Mouse (Mus musculus): ENCODE results near the gene Mtif3. TPM values are rescaled to one million over a fixed set of nuclear protein-coding genes. Genes with fewer than 3 reads are reported as not detected.

Gene Mtif3
- total and polyA plus RNA-seq, 3 experiments, result 22.7 to 38.2 TPM; not detected in 1

DNA sequence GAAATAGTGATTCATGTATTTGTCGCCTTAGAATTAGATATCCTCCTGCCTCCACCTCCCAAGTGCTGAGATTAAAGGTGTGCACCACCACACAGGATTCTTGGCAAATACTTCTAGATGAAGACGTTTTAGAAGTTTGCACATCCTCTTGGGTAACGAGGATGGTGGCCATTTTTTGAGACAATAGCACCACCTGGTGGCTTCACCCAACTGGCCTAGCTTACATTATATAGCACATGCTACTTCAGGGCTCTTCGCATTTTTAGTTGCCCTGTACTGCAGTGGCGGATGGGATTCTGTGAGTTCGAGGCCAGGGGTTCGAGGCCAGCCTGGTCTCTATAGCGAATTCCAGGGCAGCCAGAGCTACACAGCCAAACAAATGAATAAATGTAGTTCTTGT lies 59.2 kb downstream of the Mtif3 start (continued):
- TF ChIP-seq UBTF (IDR thresholded peaks at IDR 0.05; ENCODE audit: borderline replicate concordance, insufficient read depth, low read depth, low read length) (no peak), CHD1 (IDR thresholded peaks at IDR 0.05; ENCODE audit: low read depth, low read length) (no peak), KAT2A (conservative IDR thresholded peaks at IDR 0.05; ENCODE audit: low read depth, low read length) (no peak), BHLHE40 (IDR thresholded peaks at IDR 0.05; ENCODE audit: borderline replicate concordance, low read depth, low read length) (peak; percentile 57; the same call in 1 of the 2 replicates), MAFK (IDR thresholded peaks at IDR 0.05; ENCODE audit: borderline replicate concordance, low read depth, low read length) (no peak), ZMIZ1 (IDR thresholded peaks at IDR 0.05; ENCODE audit: low read depth, low read length) (no peak), POLR2AphosphoS2 (IDR thresholded peaks at IDR 0.05; ENCODE audit: low read length) (no peak), ZKSCAN1 (IDR thresholded peaks at IDR 0.05; ENCODE audit: low read depth, low read length) (no peak), USF2 (IDR thresholded peaks at IDR 0.05; ENCODE audit: borderline replicate concordance in 1 of 2, insufficient read depth in 1 of 2, low read depth in 1 of 2, low read length in 2 of 2) (no peak), CHD2 (IDR thresholded peaks at IDR 0.05; ENCODE audit: low read length) (no peak), GATA1 (IDR thresholded peaks at IDR 0.05; ENCODE audit: low read depth, low read length) (no peak), SMC3 (IDR thresholded peaks at IDR 0.05; ENCODE audit: low read depth, low read length) (peak; percentile 100), EP300 (IDR thresholded peaks at IDR 0.05; ENCODE audit: low read depth in 1 of 2, low read length in 2 of 2) (peak in 1 of 2 experiments; percentile 33; a peak in 1 of 4 replicates), NRF1 (IDR thresholded peaks at IDR 0.05; ENCODE audit: insufficient read depth, low read depth, low read length, poor library complexity, severe bottlenecking) (no peak), MXI1 (IDR thresholded peaks at IDR 0.05; ENCODE audit: low read depth, low read length) (peak; percentile 76)

Other genes with a start within 250 kb of the Mtif3 start
- 22.0 and 24.5 TPM in 2 replicates for gene Usp12, start 168.8 kb downstream of the Mtif3 start, total RNA-seq (2012; rRNA removed)
- 10 to 100 TPM in 1 of 2 experiments, not detected in 1; 24.5 TPM for gene Usp12, start 168.8 kb downstream of the Mtif3 start, polyA plus RNA-seq (2012; ENCODE audit: insufficient read depth in 1 of 2, insufficient read length in 2 of 2, low read depth in 1 of 2, low replicate concordance in 2 of 2, missing spikeins in 1 of 2)
- gene Rpl21, start 130.9 kb downstream of the Mtif3 start, total RNA-seq (2012; rRNA removed), result 468 and 508 TPM in 2 replicates
- gene Rpl21, start 130.9 kb downstream of the Mtif3 start, polyA plus RNA-seq (2012; ENCODE audit: insufficient read depth in 1 of 2, insufficient read length in 2 of 2, low read depth in 1 of 2, low replicate concordance in 2 of 2, missing spikeins in 1 of 2), result 10 to 100 TPM in 1 of 2 experiments, not detected in 1; 70.7 TPM
- 1.1 and 1.7 TPM in 2 replicates for gene Rasl11a, start 118.7 kb downstream of the Mtif3 start, total RNA-seq (2012; rRNA removed)
- 1 to 10 TPM in 1 of 2 experiments, not detected in 1; 2.3 TPM for gene Rasl11a, start 118.7 kb downstream of the Mtif3 start, polyA plus RNA-seq (2012; ENCODE audit: insufficient read depth in 1 of 2, insufficient read length in 2 of 2, low read depth in 1 of 2, low replicate concordance in 2 of 2, missing spikeins in 1 of 2)
- gene Gtf3a, start 15.1 kb downstream of the Mtif3 start, total RNA-seq (2012; rRNA removed), result 173 and 177 TPM in 2 replicates
- gene Gtf3a, start 15.1 kb downstream of the Mtif3 start, polyA plus RNA-seq (2012; ENCODE audit: insufficient read depth in 1 of 2, insufficient read length in 2 of 2, low read depth in 1 of 2, low replicate concordance in 2 of 2, missing spikeins in 1 of 2), result 100 to 1,000 TPM in 1 of 2 experiments, not detected in 1; 204 TPM
- gene Lnx2, start 112.8 kb upstream of the Mtif3 start, total RNA-seq (2012; rRNA removed), result 19.4 and 22.0 TPM in 2 replicates
- gene Lnx2, start 112.8 kb upstream of the Mtif3 start, polyA plus RNA-seq (2012; ENCODE audit: insufficient read depth in 1 of 2, insufficient read length in 2 of 2, low read depth in 1 of 2, low replicate concordance in 2 of 2, missing spikeins in 1 of 2), result 10 to 100 TPM in 1 of 2 experiments, not detected in 1; 26.1 TPM
- gene Polr1d, start 113.2 kb upstream of the Mtif3 start, total RNA-seq (2012; rRNA removed), result 460 and 506 TPM in 2 replicates
- gene Polr1d, start 113.2 kb upstream of the Mtif3 start, polyA plus RNA-seq (2012; ENCODE audit: insufficient read depth in 1 of 2, insufficient read length in 2 of 2, low read depth in 1 of 2, low replicate concordance in 2 of 2, missing spikeins in 1 of 2), result 100 to 1,000 TPM; 185 to 388 TPM
- not detected in 2 replicates for gene Gsx1, start 224.9 kb upstream of the Mtif3 start, total RNA-seq (2012; rRNA removed)
- gene Gsx1, start 224.9 kb upstream of the Mtif3 start, polyA plus RNA-seq (2012; ENCODE audit: insufficient read depth in 1 of 2, insufficient read length in 2 of 2, low read depth in 1 of 2, low replicate concordance in 2 of 2, missing spikeins in 1 of 2), result not detected

All from MEL (cell line).